Mouse (Mus musculus): ENCODE data around the gene Prkce.

Prkce gene

GRCm38 (mm10) chr17:86676909-86677308 lies 509.3 kb downstream of the Prkce start:
- no peak for DNase-seq (ENCODE audit: low spot score in 2 of 2)

- DNase-seq (ENCODE audit: low spot score in 2 of 2) = no peak
These were observed 517.7 kb downstream of the Prkce start for GRCm38 (mm10) chr17:86685263-86685662.

GRCm38 (mm10) chr17:86687021-86687420 lies 519.4 kb downstream of the Prkce start:
- DNase-seq (ENCODE audit: low spot score in 2 of 2) = no peak

GRCm38 (mm10) chr17:86690871-86691390 lies 523.3 kb downstream of the Prkce start:
- DNase-seq (ENCODE audit: low spot score in 2 of 2) = no peak

GRCm38 (mm10) chr17:86697751-86698150 lies 530.2 kb downstream of the Prkce start:
- no peak for DNase-seq (ENCODE audit: low spot score in 2 of 2)

GRCm38 (mm10) chr17:86703336-86703735 lies 535.8 kb downstream of the Prkce start:
- no peak for DNase-seq (ENCODE audit: low spot score in 2 of 2)

- DNase-seq (ENCODE audit: low spot score in 2 of 2) = no peak
These were observed 537.7 kb downstream of the Prkce start for GRCm38 (mm10) chr17:86705236-86705635.

- DNase-seq (ENCODE audit: low spot score in 2 of 2) = no peak
These were observed 538.9 kb downstream of the Prkce start for GRCm38 (mm10) chr17:86706467-86706866.
